Mouse (Mus musculus) testis, adult 2 months (tissue): Measurements from ENCODE around the gene Kcna6. TPM values are rescaled to one million over a fixed set of nuclear protein-coding genes. Genes with fewer than 3 reads are reported as not detected.
A peak's percentile ranks its signal among the peaks of the same experiment; 100 is the strongest.

Experiments used
- H3K27ac ChIP-seq: fragments of 200-500 bp; 2 replicates; pipeline ENCODE4 v1.5.1; 2012; ENCODE audit warnings: low read depth, low read length; ENCODE audit not compliant: control insufficient read depth, insufficient read depth
- H3K27me3 ChIP-seq: fragments of 200-500 bp; 2 replicates; pipeline ENCODE4 v1.6.1; 2012; ENCODE audit warnings: mild to moderate bottlenecking, low read length, moderate library complexity; ENCODE audit not compliant: control insufficient read depth, insufficient read depth
- H3K36me3 ChIP-seq: fragments of 200-500 bp; 2 replicates; pipeline ENCODE4 v1.6.1; 2012; ENCODE audit warnings: mild to moderate bottlenecking, low read length; ENCODE audit not compliant: control insufficient read depth, insufficient read depth
- H3K4me1 ChIP-seq: fragments of 200-500 bp; 2 replicates; pipeline ENCODE4 v1.6.1; 2012; ENCODE audit warnings: low read length; ENCODE audit not compliant: control insufficient read depth, insufficient read depth
- H3K4me3 ChIP-seq: fragments of 200-500 bp; 2 replicates; pipeline ENCODE4 v1.5.1; 2012; ENCODE audit warnings: low read depth, mild to moderate bottlenecking, low read length, moderate library complexity, mixed read lengths; ENCODE audit not compliant: control insufficient read depth
- CTCF ChIP-seq: fragments of 200-500 bp; IDR thresholded peaks from 2 replicates; pipeline ENCODE4 v1.5.1; 2012; ENCODE audit warnings: low read depth, mild to moderate bottlenecking, inconsistent platforms, low read length, moderate library complexity; ENCODE audit not compliant: control insufficient read depth, insufficient read depth, insufficient replicate concordance
- POLR2A ChIP-seq: fragments of 200-500 bp; IDR thresholded peaks from 2 replicates; pipeline ENCODE4 v1.6.1; 2012; ENCODE audit warnings: low read depth, mild to moderate bottlenecking, inconsistent platforms, low read length, moderate library complexity; ENCODE audit not compliant: control insufficient read depth
- polyA plus RNA-seq: library from polyadenylated mRNA; depleted of rRNA; stranded (reverse); fragments of >200 nt; gene quantifications from 2 replicates; pipeline ENCODE4 v1.2.3, GENCODE M21; 2012

The Kcna6 gene
- polyA plus RNA-seq, 1 experiment: 0.25 TPM

- TF ChIP-seq POLR2A (no peak), CTCF (no peak)
- Histone ChIP-seq H3K27me3 (no peaks in the 10 kb centered on the region), H3K36me3 (no peaks in the 10 kb centered on the region)
Measured at GRCm38 (mm10) chr6:126732645-126733044, 7.8 kb downstream of the Kcna6 start.

GRCm38 (mm10) chr6:126728803-126729202, 11.7 kb downstream of the Kcna6 start:
- H3K36me3 ChIP-seq: no peaks in the 10 kb centered on the region
- no peak overlapping the region for H3K4me3 ChIP-seq
- no peaks in the 10 kb centered on the region for H3K4me1 ChIP-seq
- no peak overlapping the region for H3K27ac ChIP-seq
- no peaks in the 10 kb centered on the region for H3K27me3 ChIP-seq
- no peak for TF ChIP-seq POLR2A
- TF ChIP-seq CTCF: no peak

More at GRCm38 (mm10) chr6:126732645-126733044, 7.8 kb downstream of the Kcna6 start:
- Histone ChIP-seq H3K4me3 (no peak overlapping the region), H3K27ac (no peak overlapping the region), H3K4me1 (no peaks in the 10 kb centered on the region)

- H3K36me3 ChIP-seq: no peaks in the 10 kb centered on the region
- TF ChIP-seq CTCF (no peak), POLR2A (no peak)
- H3K27me3 ChIP-seq: no peaks in the 10 kb centered on the region
- H3K4me1 ChIP-seq: no peaks in the 10 kb centered on the region
- no peak overlapping the region for H3K4me3 ChIP-seq
- no peak overlapping the region for H3K27ac ChIP-seq
Measured at GRCm38 (mm10) chr6:126718423-126719087, 21.9 kb downstream of the Kcna6 start.

GRCm38 (mm10) chr6:126712531-126712930, 27.9 kb downstream of the Kcna6 start:
- H3K4me1 ChIP-seq: no peaks in the 10 kb centered on the region; the same call in 1 of the 2 replicates
- H3K27me3 ChIP-seq: no peaks in the 10 kb centered on the region
- H3K4me3 ChIP-seq: no peak overlapping the region
- H3K36me3 ChIP-seq: no peaks in the 10 kb centered on the region
- H3K27ac ChIP-seq: no peak overlapping the region
- no peak for TF ChIP-seq CTCF
- TF ChIP-seq POLR2A: no peak

GRCm38 (mm10) chr6:126705936-126706335, 34.5 kb downstream of the Kcna6 start:
- Histone ChIP-seq H3K4me1 (no peaks in the 10 kb centered on the region; the same call in none of the 2 replicates), H3K36me3 (no peaks in the 10 kb centered on the region), H3K27me3 (no peaks in the 10 kb centered on the region), H3K27ac (no peak overlapping the region), H3K4me3 (no peak overlapping the region)
- no peak for TF ChIP-seq CTCF
- no peak for TF ChIP-seq POLR2A

- Histone ChIP-seq H3K27me3 (no peaks in the 10 kb centered on the region), H3K36me3 (no peaks in the 10 kb centered on the region), H3K27ac (no peak overlapping the region), H3K4me1 (no peaks in the 10 kb centered on the region; the same call in 1 of the 2 replicates), H3K4me3 (no peak overlapping the region)
- TF ChIP-seq POLR2A (no peak), CTCF (peak; percentile 32; the same call in 1 of the 2 replicates)
Measured at GRCm38 (mm10) chr6:126704430-126704829, 36.0 kb downstream of the Kcna6 start.

GRCm38 (mm10) chr6:126702116-126702515, 38.4 kb downstream of the Kcna6 start:
- TF ChIP-seq CTCF (peak; percentile 71), POLR2A (no peak)
- H3K4me3 ChIP-seq: peak overlapping the region; percentile 56
- no peaks in the 10 kb centered on the region for H3K27me3 ChIP-seq
- H3K4me1 ChIP-seq: no peaks in the 10 kb centered on the region; the same call in 1 of the 2 replicates
- H3K36me3 ChIP-seq: no peaks in the 10 kb centered on the region
- no peak overlapping the region for H3K27ac ChIP-seq

GRCm38 (mm10) chr6:126701196-126701595, 39.3 kb downstream of the Kcna6 start:
- Histone ChIP-seq H3K27me3 (no peaks in the 10 kb centered on the region), H3K36me3 (no peaks in the 10 kb centered on the region), H3K4me3 (no peak overlapping the region), H3K4me1 (no peaks in the 10 kb centered on the region; the same call in 1 of the 2 replicates), H3K27ac (no peak overlapping the region)
- TF ChIP-seq POLR2A (no peak), CTCF (no peak)
